Mouse (Mus musculus) cerebellum, adult 2 months (tissue): ENCODE results near the gene H3f3a.
A peak's percentile ranks its signal among the peaks of the same experiment; 100 is the strongest.

Source experiments
- CTCF ChIP-seq: fragments of 200-500 bp; IDR thresholded peaks from 2 replicates; pipeline ENCODE4 v1.5.1; 2011; ENCODE audit warnings: low read depth, mild to moderate bottlenecking, control low read depth, low read length, moderate library complexity, borderline replicate concordance; ENCODE audit not compliant: insufficient read depth
- POLR2A ChIP-seq: fragments of 200-500 bp; IDR thresholded peaks from 2 replicates; pipeline ENCODE4 v1.6.1; 2011; ENCODE audit warnings: low read length, control low read depth, borderline replicate concordance; ENCODE audit not compliant: insufficient read depth

- TF ChIP-seq CTCF (peak; percentile 42; the same call in 1 of the 2 replicates), POLR2A (no peak)
Observed at GRCm38 (mm10) chr1:180811596-180812462, 1.9 kb downstream of the H3f3a start.
